Mouse (Mus musculus): ENCODE measurements around the gene Ociad2. TPM values are rescaled to one million over a fixed set of nuclear protein-coding genes. Genes with fewer than 3 reads are reported as not detected.
A peak's percentile ranks its signal among the peaks of the same experiment; 100 is the strongest.

Ociad2 gene
- polyA plus RNA-seq, 1 experiment: 18.0 TPM

DNA sequence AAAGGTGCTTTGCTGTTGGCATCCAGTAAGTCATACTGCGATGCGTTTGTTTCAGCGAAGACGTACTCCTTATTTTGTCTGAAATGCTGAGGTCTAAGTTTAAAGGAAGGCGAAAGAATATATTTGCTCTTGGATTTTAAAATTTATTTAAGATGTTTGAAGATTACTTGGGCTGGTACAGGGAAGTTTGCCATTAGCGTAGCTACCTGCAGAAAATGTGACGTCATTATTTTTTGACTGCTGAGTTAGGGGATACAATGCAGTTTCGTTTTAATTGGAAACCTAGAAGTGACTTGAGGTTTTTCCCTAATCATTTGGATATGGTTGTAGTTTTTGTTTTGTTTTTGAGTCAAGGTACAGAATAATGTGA is 47.4 kb downstream of the Ociad2 start:
- peaks cover 5% of the 10 kb centered on the region for H3K4me1 ChIP-seq (ENCODE audit: control insufficient read depth, insufficient read depth, low read length)
- no peak overlapping the region for H3K27ac ChIP-seq (ENCODE audit: insufficient read depth, low read length)
- peak overlapping the region; percentile 95 for H3K4me3 ChIP-seq (ENCODE audit: insufficient read depth, low read length)
- no peak for TF ChIP-seq POLR2A (IDR thresholded peaks at IDR 0.05; ENCODE audit: low read depth, low read length)
- TF ChIP-seq CTCF (IDR thresholded peaks at IDR 0.05; ENCODE audit: borderline replicate concordance, insufficient read depth, low read length): no peak

DNA sequence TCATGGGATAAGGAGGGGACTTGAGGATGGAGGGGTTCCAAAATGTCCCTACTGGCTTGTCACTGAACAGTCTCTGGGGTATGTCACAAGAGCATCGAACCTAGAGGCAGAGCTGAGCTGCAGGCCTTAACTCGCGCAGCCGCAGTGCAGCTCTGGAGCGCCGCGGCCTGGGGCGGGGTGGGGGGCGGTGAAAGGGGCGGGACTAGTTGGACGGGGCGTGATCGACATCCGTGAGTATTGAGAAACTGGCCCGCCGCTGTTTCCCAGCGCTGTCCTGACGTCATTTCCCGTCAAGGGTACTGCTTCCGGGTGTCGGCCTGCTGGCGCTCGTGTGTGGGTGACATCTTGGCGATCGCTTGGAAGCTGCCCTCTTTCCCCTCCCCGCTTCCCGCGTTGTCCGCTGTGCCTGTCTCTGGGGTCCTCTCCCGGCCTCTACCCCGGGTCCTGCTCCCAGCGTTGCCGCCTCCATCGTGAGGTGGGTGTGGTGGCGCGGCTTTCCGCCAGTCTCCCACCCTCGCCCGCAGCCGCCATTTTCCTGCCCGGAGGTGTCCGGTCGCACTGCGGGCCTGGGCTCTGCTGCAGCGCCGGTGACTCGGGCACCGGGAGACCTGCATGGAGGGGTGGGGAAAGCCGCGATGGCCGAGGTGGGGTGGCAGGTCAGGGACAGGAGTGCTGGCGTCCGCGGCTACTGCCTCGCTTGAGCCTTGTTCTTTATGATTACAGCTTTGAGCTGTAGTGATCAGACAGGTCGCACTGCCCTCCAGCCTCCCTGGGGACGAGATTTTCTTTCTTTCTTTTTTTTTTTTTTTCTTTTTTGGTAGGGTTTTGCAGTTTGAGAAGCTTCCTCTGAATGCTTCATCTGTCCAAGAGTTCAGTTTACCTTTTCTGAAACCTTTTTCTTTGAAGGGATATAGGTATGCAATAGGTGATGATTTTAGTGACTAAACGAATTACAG is 48.0 kb downstream of the Ociad2 start, which contains the start of gene Ociad1:
TSS of gene Ociad1 (plus strand) at position 283 of the 956 bp plus-strand sequence.
- H3K4me1 ChIP-seq (ENCODE audit: control insufficient read depth, insufficient read depth, low read length): peaks cover 5% of the 10 kb centered on the region
- peak within 1 kb of the TSS; percentile 19 for H3K27ac ChIP-seq (ENCODE audit: insufficient read depth, low read length)

DNA sequence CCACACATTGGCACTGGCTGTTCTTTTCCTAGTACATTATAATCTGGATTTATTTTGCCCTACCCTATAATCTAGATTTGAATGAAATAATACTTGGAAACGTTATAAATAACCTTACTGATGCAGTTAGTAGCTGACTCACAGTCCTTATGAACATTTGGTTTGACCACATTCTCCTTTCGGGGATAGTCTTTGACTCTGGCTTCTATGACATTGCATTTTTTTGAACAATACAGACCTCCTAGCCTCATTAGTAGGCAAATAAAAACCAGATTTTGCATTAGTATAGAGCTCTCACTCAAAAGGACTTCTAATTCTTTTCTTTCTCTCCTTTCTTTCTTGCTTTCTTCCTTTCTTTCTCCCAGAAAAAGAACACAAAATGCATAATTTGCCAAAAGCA is 50.9 kb downstream of the Ociad2 start:
- H3K27ac ChIP-seq (ENCODE audit: insufficient read depth, low read length): peak overlapping the region; percentile 84; the same call in 1 of the 2 replicates
- H3K4me1 ChIP-seq (ENCODE audit: control insufficient read depth, insufficient read depth, low read length): peaks cover 5% of the 10 kb centered on the region
- no peak overlapping the region for H3K4me3 ChIP-seq (ENCODE audit: insufficient read depth, low read length)
- no peak for TF ChIP-seq POLR2A (IDR thresholded peaks at IDR 0.05; ENCODE audit: low read depth, low read length)
- no peak for TF ChIP-seq CTCF (IDR thresholded peaks at IDR 0.05; ENCODE audit: borderline replicate concordance, insufficient read depth, low read length)

More for the DNA sequence above, 48.0 kb downstream of the Ociad2 start, which contains the start of gene Ociad1:
- TF ChIP-seq CTCF (IDR thresholded peaks at IDR 0.05; ENCODE audit: borderline replicate concordance, insufficient read depth, low read length) (no peak), POLR2A (IDR thresholded peaks at IDR 0.05; ENCODE audit: low read depth, low read length) (peak; percentile 81)
- peak within 1 kb of the TSS; percentile 95 for H3K4me3 ChIP-seq (ENCODE audit: insufficient read depth, low read length)

DNA sequence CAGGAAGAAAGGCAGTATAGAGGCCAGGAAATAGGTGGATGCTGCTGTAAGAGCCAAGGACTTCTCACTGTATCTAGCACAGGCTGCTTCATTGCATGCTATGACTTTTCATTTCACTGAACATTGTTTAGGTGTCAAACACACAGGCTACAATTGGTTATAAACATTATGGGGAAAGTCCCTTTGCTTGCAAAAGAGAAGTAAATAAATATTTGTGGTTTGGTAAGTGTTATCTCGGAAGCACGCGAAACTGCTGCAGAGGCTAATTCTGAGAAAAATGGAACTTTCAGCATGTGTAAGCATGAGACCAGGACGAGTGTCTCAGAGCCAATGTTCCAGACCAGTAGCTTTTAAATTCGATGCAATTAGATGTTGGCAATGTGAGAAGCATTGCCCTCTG is 54.2 kb downstream of the Ociad2 start:
- TF ChIP-seq POLR2A (IDR thresholded peaks at IDR 0.05; ENCODE audit: low read depth, low read length) (no peak), CTCF (IDR thresholded peaks at IDR 0.05; ENCODE audit: borderline replicate concordance, insufficient read depth, low read length) (no peak)
- Histone ChIP-seq H3K4me1 (ENCODE audit: control insufficient read depth, insufficient read depth, low read length) (peaks cover 5% of the 10 kb centered on the region), H3K27ac (ENCODE audit: insufficient read depth, low read length) (peak overlapping the region; percentile 1; the same call in 1 of the 2 replicates), H3K4me3 (ENCODE audit: insufficient read depth, low read length) (no peak overlapping the region)

DNA sequence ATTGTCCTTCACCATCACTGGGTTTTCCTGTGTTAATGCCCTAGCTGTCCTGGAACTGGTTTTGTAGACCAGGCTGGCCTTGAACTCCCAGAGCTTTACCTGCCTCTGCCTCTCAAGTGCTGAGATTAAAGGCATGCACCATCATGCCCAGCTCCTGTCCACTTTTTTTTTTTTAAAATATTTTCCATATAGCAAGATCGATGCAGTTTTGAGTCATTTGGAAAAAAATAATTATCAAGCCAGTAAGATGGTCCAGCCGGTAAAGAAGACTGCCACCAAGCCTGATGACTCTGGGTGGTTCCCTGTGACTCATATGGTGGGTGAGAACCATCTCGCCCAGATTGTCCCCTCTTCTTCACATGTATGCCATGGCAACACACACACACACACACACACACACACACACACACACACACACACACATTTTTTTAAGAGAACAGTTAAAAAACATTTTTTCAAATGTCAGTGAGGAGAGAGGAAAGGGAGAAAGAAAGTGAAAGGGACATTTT is 55.3 kb downstream of the Ociad2 start:
- H3K4me3 ChIP-seq (ENCODE audit: insufficient read depth, low read length): no peak overlapping the region
- H3K27ac ChIP-seq (ENCODE audit: insufficient read depth, low read length): no peak overlapping the region
- TF ChIP-seq CTCF (IDR thresholded peaks at IDR 0.05; ENCODE audit: borderline replicate concordance, insufficient read depth, low read length) (no peak), POLR2A (IDR thresholded peaks at IDR 0.05; ENCODE audit: low read depth, low read length) (no peak)
- peaks cover 5% of the 10 kb centered on the region for H3K4me1 ChIP-seq (ENCODE audit: control insufficient read depth, insufficient read depth, low read length)

DNA sequence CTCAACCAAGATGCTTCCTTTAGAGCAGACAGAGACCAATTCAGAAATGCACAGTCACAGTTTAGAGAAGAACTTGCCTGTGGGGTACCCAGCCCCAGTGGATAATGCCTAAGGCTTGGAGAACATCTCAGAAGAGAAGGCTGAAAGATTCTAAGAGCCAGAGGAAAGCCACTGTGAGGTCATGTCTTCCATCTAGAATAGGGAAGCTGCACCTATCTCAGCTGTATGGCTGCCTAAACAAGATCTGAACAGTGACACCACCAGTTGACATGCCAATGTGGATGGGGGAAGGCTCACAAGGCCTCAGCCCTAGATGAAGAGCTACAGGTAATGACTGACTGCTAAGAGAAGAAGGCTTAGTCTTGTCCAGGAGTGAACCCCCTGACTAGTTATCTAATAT is 56.8 kb downstream of the Ociad2 start:
- TF ChIP-seq CTCF (IDR thresholded peaks at IDR 0.05; ENCODE audit: borderline replicate concordance, insufficient read depth, low read length) (no peak), POLR2A (IDR thresholded peaks at IDR 0.05; ENCODE audit: low read depth, low read length) (no peak)

DNA sequence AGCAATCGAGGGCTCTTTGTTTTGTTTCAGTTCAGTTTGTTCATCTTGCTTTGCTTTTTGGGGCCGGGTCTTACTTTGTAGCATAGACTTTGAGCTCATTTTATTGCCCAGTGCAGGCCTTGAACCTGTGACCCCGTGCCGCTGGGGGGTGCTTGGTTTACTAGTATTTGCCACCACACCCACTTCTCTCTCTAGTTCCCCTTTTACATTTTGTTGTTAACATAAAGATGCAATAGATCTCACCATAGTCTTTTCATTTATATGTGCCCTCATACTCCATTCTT is 60.3 kb downstream of the Ociad2 start:
- TF ChIP-seq CTCF (IDR thresholded peaks at IDR 0.05; ENCODE audit: borderline replicate concordance, insufficient read depth, low read length) (no peak), POLR2A (IDR thresholded peaks at IDR 0.05; ENCODE audit: low read depth, low read length) (no peak)
- peaks cover 8% of the 10 kb centered on the region for H3K4me1 ChIP-seq (ENCODE audit: control insufficient read depth, insufficient read depth, low read length)
- peak overlapping the region; percentile 68 for H3K27ac ChIP-seq (ENCODE audit: insufficient read depth, low read length)
- no peak overlapping the region for H3K4me3 ChIP-seq (ENCODE audit: insufficient read depth, low read length)

More for the DNA sequence above, 56.8 kb downstream of the Ociad2 start:
- Histone ChIP-seq H3K27ac (ENCODE audit: insufficient read depth, low read length) (no peak overlapping the region), H3K4me1 (ENCODE audit: control insufficient read depth, insufficient read depth, low read length) (peaks cover 8% of the 10 kb centered on the region), H3K4me3 (ENCODE audit: insufficient read depth, low read length) (no peak overlapping the region)

DNA sequence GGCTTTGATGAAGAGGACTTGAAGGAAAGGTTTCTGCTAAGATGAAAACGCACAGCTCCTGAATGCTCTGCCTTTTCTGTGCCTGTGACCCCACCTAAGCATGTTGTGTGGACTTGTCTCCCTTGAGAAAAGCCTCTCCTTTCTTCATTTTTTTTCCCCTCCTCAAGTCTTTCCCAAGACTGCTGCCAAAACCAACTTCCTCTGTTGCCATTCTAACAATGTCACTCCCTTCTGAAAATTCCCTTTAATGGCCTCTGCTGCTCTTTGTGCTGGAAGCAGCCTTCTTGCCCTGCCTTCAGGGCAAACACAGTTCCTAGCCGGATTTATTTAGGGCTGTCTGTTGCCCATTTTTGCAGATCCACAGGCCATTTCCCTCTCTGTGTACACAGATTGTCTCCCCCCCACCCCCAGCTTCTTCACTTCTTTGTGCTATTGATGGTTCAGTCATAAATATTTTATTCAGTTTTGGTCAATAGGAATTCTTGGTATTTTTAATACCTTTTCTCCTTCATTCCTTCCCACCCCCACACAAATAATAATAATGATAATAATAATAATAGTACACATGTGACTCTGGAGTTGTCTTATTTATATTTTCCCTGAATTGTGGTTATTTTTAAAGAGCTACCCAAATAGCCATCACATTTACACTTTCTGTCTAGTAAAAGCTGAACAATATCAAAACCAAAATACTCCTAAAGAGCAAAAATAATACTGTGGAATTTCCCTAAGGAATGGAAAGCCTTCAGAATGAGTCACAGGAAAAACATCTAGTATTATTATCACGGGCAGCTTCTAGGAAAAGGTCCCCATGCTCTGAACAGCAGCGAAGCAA is 60.9 kb downstream of the Ociad2 start:
- Histone ChIP-seq H3K4me1 (ENCODE audit: control insufficient read depth, insufficient read depth, low read length) (peaks cover 8% of the 10 kb centered on the region), H3K27ac (ENCODE audit: insufficient read depth, low read length) (peak overlapping the region; percentile 82), H3K4me3 (ENCODE audit: insufficient read depth, low read length) (no peak overlapping the region)
- TF ChIP-seq POLR2A (IDR thresholded peaks at IDR 0.05; ENCODE audit: low read depth, low read length): no peak
- TF ChIP-seq CTCF (IDR thresholded peaks at IDR 0.05; ENCODE audit: borderline replicate concordance, insufficient read depth, low read length): no peak

DNA sequence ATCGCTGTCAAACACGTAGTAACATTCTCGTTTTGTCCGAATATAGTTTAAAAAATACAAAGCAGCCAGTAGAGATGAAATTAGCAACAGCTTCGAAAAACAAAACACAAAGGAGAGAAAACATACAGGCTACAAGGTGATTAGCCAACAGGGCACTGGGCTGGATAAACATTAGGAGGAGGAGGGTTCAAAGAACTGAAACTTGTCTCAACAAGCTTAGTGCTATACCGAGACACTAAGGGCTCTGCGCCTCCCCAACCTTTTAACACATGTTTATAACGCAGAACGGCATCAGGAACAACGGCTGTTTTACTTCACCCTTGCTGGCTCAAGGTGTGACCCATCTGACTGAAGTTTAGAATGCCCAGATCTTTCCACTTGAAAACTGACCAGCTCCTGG is 61.6 kb downstream of the Ociad2 start:
- Histone ChIP-seq H3K27ac (ENCODE audit: insufficient read depth, low read length) (peak overlapping the region; percentile 82), H3K4me1 (ENCODE audit: control insufficient read depth, insufficient read depth, low read length) (peaks cover 8% of the 10 kb centered on the region), H3K4me3 (ENCODE audit: insufficient read depth, low read length) (no peak overlapping the region)
- TF ChIP-seq CTCF (IDR thresholded peaks at IDR 0.05; ENCODE audit: borderline replicate concordance, insufficient read depth, low read length) (no peak), POLR2A (IDR thresholded peaks at IDR 0.05; ENCODE audit: low read depth, low read length) (no peak)

Measured in embryonic fibroblast, embryonic 13.5 days (primary cell).